Mouse (Mus musculus) liver, postnatal 0 days (tissue): Measurements from ENCODE around the gene Rassf6. TPM values are rescaled to one million over a fixed set of nuclear protein-coding genes. Genes with fewer than 3 reads are reported as not detected.

Experiments
- ATAC-seq: fragments of 200-750 bp; cut with Nextera tagmentation; 2 replicates; pipeline ENCODE4 v1.8.0; 2017; ENCODE audit warnings: mild to moderate bottlenecking, moderate library complexity
- DNase-seq: peaks from one replicate; pipeline ENCODE4 v3.0.0-alpha.2; 2016
- H3K27ac ChIP-seq: fragments of 300-500 bp; sonication (generic); 2 replicates; pipeline ENCODE4 v1.5.1; 2014; ENCODE audit warnings: antibody characterized with exemption, moderate library complexity, mild to moderate bottlenecking, low read depth
- H3K27me3 ChIP-seq: fragments of 300-500 bp; sonication (generic); 2 replicates; pipeline ENCODE4 v1.6.1; 2014; ENCODE audit warnings: low read length, control low read depth, mixed read lengths; ENCODE audit not compliant: insufficient read depth
- H3K36me3 ChIP-seq: fragments of 300-500 bp; sonication (generic); replicated peaks from 2 replicates; pipeline ENCODE4 v1.6.1; 2014; ENCODE audit warnings: mild to moderate bottlenecking, control low read depth, low read length, moderate library complexity, mixed read lengths; ENCODE audit not compliant: insufficient read depth
- H3K4me1 ChIP-seq: fragments of 300-500 bp; sonication (generic); 2 replicates; pipeline ENCODE4 v1.6.1; 2014; ENCODE audit warnings: antibody characterized with exemption, mild to moderate bottlenecking, control low read depth; ENCODE audit not compliant: insufficient read depth
- H3K4me2 ChIP-seq: fragments of 300-500 bp; sonication (generic); 2 replicates; pipeline ENCODE4 v1.6.1; 2014; ENCODE audit warnings: low read depth, mild to moderate bottlenecking, low read length, moderate library complexity, mixed read lengths
- H3K4me3 ChIP-seq: fragments of 300-500 bp; sonication (generic); 2 replicates; pipeline ENCODE4 v1.5.1; 2014; ENCODE audit warnings: low read depth, low read length
- H3K9ac ChIP-seq: fragments of 300-500 bp; sonication (generic); replicated peaks from 2 replicates; pipeline ENCODE4 v1.6.1; 2014; ENCODE audit warnings: mild to moderate bottlenecking, moderate library complexity
- H3K9me3 ChIP-seq: fragments of 300-500 bp; sonication (generic); 2 replicates; pipeline ENCODE4 v1.6.1; 2016; ENCODE audit warnings: mild to moderate bottlenecking, control low read depth, low read length, mixed read lengths
- CTCF ChIP-seq: sonication (generic); IDR thresholded peaks from 2 replicates; pipeline ENCODE4 v1.5.1; 2016; ENCODE audit warnings: antibody characterized with exemption, low read depth
- EP300 ChIP-seq: IDR thresholded peaks from 2 replicates; pipeline ENCODE4 v1.6.1; 2016; ENCODE audit warnings: antibody characterized with exemption, low read depth, mild to moderate bottlenecking
- WGBS: fragments of 180-500 bp; shearing (Covaris S2); extraction: QIAGEN DNeasy Blood & Tissue Kit; methylation state at CpG from one replicate; pipeline ENCODE4 v1.1.7; 2014; ENCODE audit not compliant: insufficient replicate concordance; 5-methylcytosine and 5-hydroxymethylcytosine counted together
- polyA plus RNA-seq: library from polyadenylated mRNA; unstranded; fragments of >200 nt; fragmentation: Nextera tagmentation; extraction: Ambion mirVana; gene quantifications from 2 replicates; pipeline ENCODE4 v1.2.1, GENCODE M21; 2015

Rassf6 gene
- polyA plus RNA-seq, 1 experiment from 2014 or later = 7.9 TPM

DNA sequence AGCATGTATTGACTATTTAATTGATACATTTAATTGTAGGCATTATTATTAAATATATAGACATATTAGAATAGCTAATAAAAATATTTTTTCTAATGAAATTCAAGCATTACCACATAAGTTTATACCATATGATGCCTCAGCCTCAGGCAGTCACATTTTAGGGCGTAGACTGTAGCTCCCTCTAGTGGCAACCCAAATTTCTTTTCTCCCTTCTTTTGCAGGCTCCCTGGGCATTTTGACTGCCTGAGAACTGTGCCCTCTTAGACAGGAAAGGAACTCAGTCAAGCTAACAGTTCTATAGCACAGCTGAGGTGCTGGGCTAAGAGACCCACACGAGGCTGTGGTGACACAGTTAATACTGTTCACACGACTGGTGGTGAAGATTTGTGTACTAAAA is 12.3 kb upstream of the Rassf6 start:
- Histone ChIP-seq H3K36me3 (no peaks in the 10 kb centered on the region), H3K9ac (no peak overlapping the region), H3K4me1 (no peaks in the 10 kb centered on the region), H3K4me2 (no peak overlapping the region), H3K9me3 (no peaks in the 10 kb centered on the region), H3K27ac (no peak overlapping the region), H3K27me3 (no peaks in the 10 kb centered on the region), H3K4me3 (no peak overlapping the region)
- peak; percentile 48 for DNase-seq
- no peak for ATAC-seq
- TF ChIP-seq CTCF (peak; percentile 86), EP300 (no peak)
- 3% methylated on average over 3 of the region's 3 CpGs for WGBS

- no peak overlapping the region for H3K4me2 ChIP-seq
- no peak for ATAC-seq
- no peak for TF ChIP-seq CTCF
- TF ChIP-seq EP300 = no peak
- no peak for DNase-seq
- H3K27ac ChIP-seq = no peak overlapping the region
- H3K4me3 ChIP-seq = no peak overlapping the region
- H3K4me1 ChIP-seq = no peaks in the 10 kb centered on the region; the same call in 1 of the 2 replicates
- no peaks in the 10 kb centered on the region for H3K9me3 ChIP-seq
- H3K9ac ChIP-seq = no peak overlapping the region
- whole genome bisulfite sequencing = 74% methylated on average over 5 of the region's 5 CpGs
- no peaks in the 10 kb centered on the region for H3K27me3 ChIP-seq
- H3K36me3 ChIP-seq = no peaks in the 10 kb centered on the region
Observed at GRCm38 (mm10) chr5:90650466-90651150, 10.2 kb upstream of the Rassf6 start.

DNA sequence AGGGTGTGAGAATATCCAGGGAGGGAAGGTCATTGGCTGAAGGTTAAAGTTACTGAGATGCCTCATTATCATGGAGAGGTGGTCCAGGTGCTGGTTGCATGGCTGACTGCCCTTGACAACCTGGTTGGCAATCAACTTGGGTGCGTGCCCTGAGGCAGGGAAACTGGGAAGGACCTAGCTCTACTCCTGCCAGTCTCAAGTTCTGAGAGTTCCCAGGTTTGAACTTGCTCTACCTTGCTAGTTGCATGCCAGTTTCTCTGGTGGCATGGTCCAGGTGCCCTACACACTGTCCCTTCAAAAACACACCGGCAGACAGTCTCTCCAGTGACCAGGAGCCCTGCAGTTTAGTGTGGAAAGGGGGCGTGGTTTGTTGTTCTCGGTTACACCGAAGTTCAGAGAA is 7.0 kb upstream of the Rassf6 start:
- Histone ChIP-seq H3K27ac (no peak overlapping the region), H3K4me2 (no peak overlapping the region), H3K36me3 (no peaks in the 10 kb centered on the region), H3K4me1 (no peaks in the 10 kb centered on the region; the same call in 1 of the 2 replicates), H3K4me3 (no peak overlapping the region), H3K27me3 (no peaks in the 10 kb centered on the region), H3K9me3 (no peaks in the 10 kb centered on the region), H3K9ac (no peak overlapping the region)
- TF ChIP-seq EP300 = no peak
- no peak for TF ChIP-seq CTCF
- no peak for DNase-seq
- ATAC-seq = no peak
- 67% methylated on average over 5 of the region's 5 CpGs for WGBS

- Histone ChIP-seq H3K9ac (no peak overlapping the region), H3K9me3 (no peaks in the 10 kb centered on the region), H3K27me3 (no peaks in the 10 kb centered on the region), H3K36me3 (no peaks in the 10 kb centered on the region), H3K27ac (no peak overlapping the region), H3K4me3 (no peak overlapping the region), H3K4me1 (no peaks in the 10 kb centered on the region; the same call in 1 of the 2 replicates), H3K4me2 (no peak overlapping the region)
- TF ChIP-seq EP300 (no peak), CTCF (no peak)
- DNase-seq (no peak), ATAC-seq (no peak)
- WGBS = 70% methylated on average over 5 of the region's 5 CpGs
Observed at GRCm38 (mm10) chr5:90646398-90646797, 5.9 kb upstream of the Rassf6 start.

- Histone ChIP-seq H3K4me3 (no peak overlapping the region), H3K36me3 (no peaks in the 10 kb centered on the region), H3K9me3 (no peaks in the 10 kb centered on the region), H3K27ac (no peak overlapping the region), H3K9ac (no peak overlapping the region), H3K4me1 (no peaks in the 10 kb centered on the region; the same call in 1 of the 2 replicates), H3K27me3 (no peaks in the 10 kb centered on the region), H3K4me2 (no peak overlapping the region)
- DNase-seq (no peak), ATAC-seq (no peak)
- TF ChIP-seq CTCF (no peak), EP300 (no peak)
- 78% methylated on average over 3 of the region's 3 CpGs for WGBS
Observed at GRCm38 (mm10) chr5:90645579-90645978, 5.1 kb upstream of the Rassf6 start.

- H3K4me3 ChIP-seq = peak overlapping the region; percentile 39
- no peaks in the 10 kb centered on the region for H3K36me3 ChIP-seq
- H3K27ac ChIP-seq = peak overlapping the region; percentile 85
Observed at GRCm38 (mm10) chr5:90641218-90641610, 757 bp upstream of the Rassf6 start.

More at GRCm38 (mm10) chr5:90641218-90641610, 757 bp upstream of the Rassf6 start:
- DNase-seq (peak; percentile 34), ATAC-seq (peak; percentile 52)
- Histone ChIP-seq H3K9ac (0 out of 2 replicates have a peak overlapping the region, but pooled peaks have one; percentile 31), H3K4me1 (no peaks in the 10 kb centered on the region), H3K4me2 (peak overlapping the region; percentile 62), H3K27me3 (no peaks in the 10 kb centered on the region), H3K9me3 (no peaks in the 10 kb centered on the region)
- WGBS = 53% methylated on average over 10 of the region's 10 CpGs
- no peak for TF ChIP-seq EP300
- no peak for TF ChIP-seq CTCF
